Mouse (Mus musculus) ES-E14 (cell line): ENCODE measurements at regions not wholly inside any gene's neighbourhood (a gene's known extent, or its start where the extent isn't known, plus 50 kb on each side); places are given as distances from the start of the nearest gene placed in this dataset.
"Not testable (repeated sequence)": the region's sequence is repeated elsewhere in the genome, so short reads cannot be mapped to it uniquely, and the experiment has no call there.

Experiments
- DNase-seq: peaks from one replicate; pipeline ENCODE4 v3.0.0-alpha.2; 2013; ENCODE audit warnings: low read depth, low spot score
- H3K27ac ChIP-seq: 2 replicates; pipeline ENCODE4 v1.5.1; 2012; ENCODE audit warnings: low read depth, mild to moderate bottlenecking, low read length, moderate library complexity, mixed read lengths; ENCODE audit not compliant: poor library complexity, insufficient read depth, severe bottlenecking
- H3K36me3 ChIP-seq: 2 replicates; pipeline ENCODE4 v1.6.1; 2012; ENCODE audit warnings: mild to moderate bottlenecking, low read length, moderate library complexity, mixed read lengths; ENCODE audit not compliant: control insufficient read depth, poor library complexity, insufficient read depth, severe bottlenecking
- H3K4me1 ChIP-seq, 2 experiments: fragments of 150-350 bp in 1 of 2; sonication (generic) in 1 of 2; 2 replicates each; pipeline ENCODE4 v1.6.1; 2012; ENCODE audit warnings: low read length in 2 of 2, mild to moderate bottlenecking in 1 of 2, mixed read lengths in 1 of 2; ENCODE audit not compliant: control insufficient read depth in 2 of 2, insufficient read depth in 2 of 2, poor library complexity in 1 of 2
- H3K4me3 ChIP-seq, 2 experiments: fragments of 150-350 bp in 1 of 2; sonication (generic) in 1 of 2; 2 replicates each; pipeline ENCODE4 v1.5.1; 2012; ENCODE audit warnings: low read length in 2 of 2, low read depth in 1 of 2, mild to moderate bottlenecking in 1 of 2, mixed read lengths in 1 of 2; ENCODE audit not compliant: insufficient read depth in 1 of 2, poor library complexity in 1 of 2, severe bottlenecking in 1 of 2
- H3K9ac ChIP-seq: 2 replicates; pipeline ENCODE4 v1.6.1; 2012; ENCODE audit warnings: low read depth, mild to moderate bottlenecking, low read length, mixed read lengths; ENCODE audit not compliant: poor library complexity, insufficient read depth, severe bottlenecking
- H3K9me3 ChIP-seq: fragments of 150-350 bp; sonication (generic); 2 replicates; pipeline ENCODE4 v1.6.1; 2012; ENCODE audit warnings: low read depth, mild to moderate bottlenecking, low read length; ENCODE audit not compliant: control insufficient read depth, insufficient read depth
- CHD2 ChIP-seq: IDR thresholded peaks from 2 replicates; pipeline ENCODE4 v1.6.1; 2014; ENCODE audit warnings: mild to moderate bottlenecking, low read depth, low read length, inconsistent platforms
- HCFC1 ChIP-seq: IDR thresholded peaks from 2 replicates; pipeline ENCODE4 v1.6.1; 2012; ENCODE audit warnings: low read length, inconsistent platforms, borderline replicate concordance; ENCODE audit not compliant: insufficient read depth
- MAFK ChIP-seq: IDR thresholded peaks from 2 replicates; pipeline ENCODE4 v1.6.1; 2014; ENCODE audit warnings: mild to moderate bottlenecking, low read depth, low read length, inconsistent platforms; ENCODE audit not compliant: insufficient read depth
- ZC3H11A ChIP-seq: IDR thresholded peaks from 2 replicates; pipeline ENCODE4 v1.6.1; 2012; ENCODE audit warnings: low read depth, mild to moderate bottlenecking, inconsistent platforms, low read length, borderline replicate concordance
- ZNF384 ChIP-seq: IDR thresholded peaks from 2 replicates; pipeline ENCODE4 v1.6.1; 2012; ENCODE audit warnings: low read depth, low read length, inconsistent platforms
- in situ Hi-C, 2 experiments: fragments of 600-800 bp; cut with MboI; formaldehyde crosslinking; loops; one replicate each; pipeline ENCODE4 v1.15.1; 2025; ENCODE audit warnings: low sequenced_read_pairs in 2 of 2, inconsistent platforms in 1 of 2; ENCODE audit not compliant: unreplicated experiment in 2 of 2

DNA sequence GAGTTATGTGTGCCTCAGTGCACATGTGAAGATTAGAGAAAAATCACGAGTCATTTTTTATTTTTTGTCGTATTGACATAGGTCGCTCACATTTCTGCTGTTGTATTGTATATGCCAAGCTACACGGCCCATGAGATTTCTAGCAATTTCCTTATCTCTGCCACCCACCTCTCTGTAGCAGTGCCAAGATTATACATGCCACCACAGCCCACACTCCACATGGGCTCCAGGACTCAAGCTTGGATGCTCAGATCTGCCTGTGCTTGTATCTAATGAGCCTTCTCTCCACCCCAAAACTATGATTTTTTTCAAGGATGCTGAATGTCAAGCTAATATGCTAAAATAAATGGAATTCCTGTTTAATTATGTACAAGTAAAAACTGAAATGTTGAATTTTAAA is 259.3 kb upstream of the Pld5 start:
- DNase-seq, result no peak
- TF ChIP-seq ZNF384 (no peak), MAFK (no peak), CHD2 (no peak), ZC3H11A (no peak)
- Histone ChIP-seq H3K4me1 (no peaks in the 10 kb centered on the region), H3K9ac (no peak overlapping the region), H3K4me3 (no peak overlapping the region), H3K36me3 (no peaks in the 10 kb centered on the region), H3K9me3 (no peaks in the 10 kb centered on the region), H3K27ac (no peak overlapping the region)
- in situ Hi-C loops, result no loop called here

DNA sequence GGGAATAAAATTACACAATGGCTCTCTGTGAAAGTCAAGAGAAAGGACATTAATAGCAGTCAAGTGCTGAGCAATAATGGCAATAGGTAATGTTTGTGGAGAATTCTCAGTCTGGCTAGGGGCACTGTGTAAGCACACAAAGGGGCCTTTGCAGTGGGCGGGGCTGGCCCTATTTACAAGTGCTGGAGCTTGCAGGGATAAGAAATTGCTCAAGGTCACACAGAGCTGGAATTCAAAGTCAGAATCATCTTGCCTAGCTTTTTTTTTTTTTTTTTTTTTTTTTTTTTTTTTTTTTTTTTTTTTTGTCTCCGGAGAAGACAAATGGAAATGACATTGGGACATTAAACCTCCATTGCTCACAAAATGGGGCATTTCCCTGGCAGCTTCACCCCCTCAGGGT is 253.9 kb upstream of the Pld5 start:
- in situ Hi-C loops, result no loop called here
- Histone ChIP-seq H3K36me3 (no peaks in the 10 kb centered on the region), H3K4me3 (no peak overlapping the region), H3K27ac (no peak overlapping the region), H3K9ac (no peak overlapping the region), H3K9me3 (no peaks in the 10 kb centered on the region), H3K4me1 (no peaks in the 10 kb centered on the region)
- no peak for DNase-seq
- TF ChIP-seq ZNF384, result peak; percentile 83
- TF ChIP-seq HCFC1, result no peak

GRCm38 (mm10) chr1:176511467-176511866 is 236.4 kb upstream of the Pld5 start:
- TF ChIP-seq MAFK, result no peak
- no peaks in the 10 kb centered on the region for H3K36me3 ChIP-seq
- DNase-seq, result no peak
- H3K9ac ChIP-seq, result no peak overlapping the region
- in situ Hi-C loops, result no loop called here
- no peak overlapping the region for H3K4me3 ChIP-seq
- H3K27ac ChIP-seq, result no peak overlapping the region
- no peaks in the 10 kb centered on the region for H3K9me3 ChIP-seq
- no peaks in the 10 kb centered on the region for H3K4me1 ChIP-seq

DNA sequence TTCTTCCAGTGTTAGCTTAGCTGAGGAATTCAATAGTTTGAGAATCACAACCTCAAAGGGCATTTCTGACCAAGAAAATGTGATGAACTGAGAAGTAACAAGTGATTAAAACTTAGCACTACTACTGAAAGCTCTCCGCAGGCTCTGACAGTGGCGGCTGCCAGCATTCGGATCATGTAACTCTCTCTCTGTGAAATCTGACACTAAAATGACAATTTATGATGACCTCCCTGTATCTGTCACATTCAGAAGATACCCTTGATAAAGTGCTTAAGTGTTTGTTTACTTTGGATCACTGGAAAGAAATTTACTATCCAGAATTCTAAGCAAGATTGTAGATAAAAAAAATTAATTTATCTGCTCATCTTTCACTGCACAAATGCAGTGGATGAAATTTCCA is 230.3 kb upstream of the Pld5 start:
- Histone ChIP-seq H3K4me3 (no peak overlapping the region), H3K9me3 (no peaks in the 10 kb centered on the region), H3K4me1 (peaks cover 0 to 1% of the 10 kb centered on the region in 2 experiments; a peak in 1 of 4 replicates), H3K36me3 (no peaks in the 10 kb centered on the region), H3K27ac (no peak overlapping the region), H3K9ac (no peak overlapping the region)
- no peak for DNase-seq
- TF ChIP-seq ZNF384 (no peak), HCFC1 (no peak), ZC3H11A (no peak), MAFK (no peak), CHD2 (no peak)
- in situ Hi-C loops, result no loop called here

- H3K27ac ChIP-seq, in situ Hi-C loops: not testable (repeated sequence)
Measured at GRCm38 (mm10) chr1:176504731-176505130, 229.6 kb upstream of the Pld5 start.

More at GRCm38 (mm10) chr1:176504731-176505130, 229.6 kb upstream of the Pld5 start:
- not testable (repeated sequence) for H3K36me3 ChIP-seq, H3K9me3 ChIP-seq, H3K4me1 ChIP-seq, DNase-seq, H3K4me3 ChIP-seq, H3K9ac ChIP-seq
